Mouse (Mus musculus): ENCODE data around the gene Myo10. TPM values are rescaled to one million over a fixed set of nuclear protein-coding genes. Genes with fewer than 3 reads are reported as not detected.
A peak's percentile ranks its signal among the peaks of the same experiment; 100 is the strongest.

Myo10 gene
- polyA plus RNA-seq, 1 experiment: 32.8 TPM

DNA sequence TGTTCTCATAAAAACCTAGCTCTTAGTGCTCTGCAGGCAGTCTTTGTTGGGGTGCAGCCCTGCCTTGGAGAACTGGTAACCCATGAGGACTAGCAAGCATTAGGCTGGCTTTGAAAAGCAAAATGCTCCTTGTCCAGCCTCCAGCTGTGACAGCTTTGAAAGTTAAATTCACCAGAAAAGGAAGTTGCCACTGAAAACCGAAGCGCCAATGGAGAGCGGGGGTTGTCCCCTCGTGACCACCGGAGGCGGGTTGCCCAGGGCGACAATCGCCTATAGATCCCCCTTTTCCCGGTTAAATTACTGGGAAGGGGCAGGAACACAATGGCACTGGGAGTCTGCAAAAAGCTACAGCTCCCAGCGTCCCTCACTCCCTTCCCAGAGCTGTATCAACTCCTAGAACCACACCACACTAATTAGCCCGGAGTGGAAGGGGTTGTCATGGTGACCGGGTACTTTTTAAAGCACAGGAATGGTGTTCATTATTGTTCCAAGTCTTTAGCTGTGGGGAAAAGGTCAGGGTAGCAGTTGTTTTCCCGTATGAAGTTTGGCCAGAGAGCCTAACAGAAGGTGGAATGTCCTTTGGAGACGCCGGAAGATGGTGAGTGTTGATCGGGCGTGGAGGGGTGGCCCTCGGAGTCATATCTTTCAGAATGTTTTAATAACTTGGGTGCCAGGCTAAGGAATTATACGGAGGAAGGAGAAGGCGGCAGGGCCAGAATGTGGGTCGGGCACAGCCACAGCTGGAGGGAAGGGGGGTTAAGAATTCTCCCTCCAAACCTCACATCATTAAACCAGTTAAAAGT is 151.6 kb downstream of the Myo10 start:
- Histone ChIP-seq H3K4me1 (ENCODE audit: control insufficient read depth, insufficient read depth, low read length) (peaks cover 3% of the 10 kb centered on the region; the same call in 1 of the 2 replicates), H3K4me3 (ENCODE audit: insufficient read depth, low read length) (peak overlapping the region; percentile 21), H3K27ac (ENCODE audit: insufficient read depth, low read length) (peak overlapping the region; percentile 80)
- TF ChIP-seq POLR2A (IDR thresholded peaks at IDR 0.05; ENCODE audit: extremely low read depth, insufficient read depth, low read length) (no peak), CTCF (IDR thresholded peaks at IDR 0.05; ENCODE audit: extremely low read depth, insufficient read depth, low read length) (no peak)

DNA sequence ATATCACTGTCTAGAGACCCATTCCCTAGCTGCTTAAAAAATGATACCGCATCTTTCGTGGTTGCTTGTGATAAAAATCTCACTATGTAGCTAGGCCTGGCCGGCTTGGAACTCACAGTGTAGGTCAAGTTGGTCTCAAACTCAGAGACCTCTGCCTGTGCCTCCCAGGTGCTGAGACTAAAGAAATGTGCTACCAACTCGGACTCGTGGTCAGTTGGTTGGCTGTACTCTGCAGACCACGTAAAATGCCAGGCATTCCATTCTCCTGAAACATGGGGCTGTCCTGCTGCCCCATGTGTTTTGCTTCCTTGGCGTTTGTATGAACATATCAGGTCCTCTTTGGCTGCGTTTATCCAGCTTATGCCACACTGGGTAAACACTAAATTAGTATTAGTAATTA is 156.6 kb downstream of the Myo10 start:
- Histone ChIP-seq H3K4me1 (ENCODE audit: control insufficient read depth, insufficient read depth, low read length) (peaks cover 2% of the 10 kb centered on the region; the same call in 1 of the 2 replicates), H3K4me3 (ENCODE audit: insufficient read depth, low read length) (no peak overlapping the region), H3K27ac (ENCODE audit: insufficient read depth, low read length) (no peak overlapping the region)
- TF ChIP-seq CTCF (IDR thresholded peaks at IDR 0.05; ENCODE audit: extremely low read depth, insufficient read depth, low read length) (no peak), POLR2A (IDR thresholded peaks at IDR 0.05; ENCODE audit: extremely low read depth, insufficient read depth, low read length) (no peak)

DNA sequence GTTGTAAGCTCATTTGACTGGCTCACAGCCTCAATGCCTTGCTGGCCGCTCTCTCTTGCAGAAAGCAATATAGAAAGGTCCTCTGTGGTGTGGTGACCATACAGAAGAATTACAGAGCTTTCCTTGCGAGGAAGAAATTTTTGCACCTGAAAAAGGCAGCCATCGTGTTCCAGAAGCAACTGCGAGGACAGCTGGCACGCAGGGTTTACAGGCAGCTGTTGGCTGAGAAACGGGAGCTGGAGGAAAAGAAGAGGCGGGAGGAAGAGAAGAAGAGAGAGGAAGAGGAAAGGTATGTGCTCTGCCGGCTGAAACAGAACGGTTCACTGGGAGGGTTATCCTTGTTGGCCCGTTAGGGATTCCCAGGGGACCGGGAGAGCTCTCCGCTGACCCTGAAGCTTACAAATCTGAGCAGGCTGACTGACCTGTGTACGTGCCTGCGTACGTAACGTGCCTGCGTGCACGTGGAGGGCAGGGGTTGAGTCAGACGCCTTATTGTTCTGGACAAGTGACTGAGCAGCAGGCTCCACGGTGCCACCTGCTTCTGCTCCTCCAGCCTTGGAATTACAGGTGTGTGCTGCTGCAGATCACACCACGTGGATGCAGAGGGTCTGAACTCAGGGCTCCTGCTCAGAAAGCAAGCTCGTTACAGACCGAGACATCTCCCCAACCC is 157.3 kb downstream of the Myo10 start:
- H3K27ac ChIP-seq (ENCODE audit: insufficient read depth, low read length): no peak overlapping the region
- TF ChIP-seq POLR2A (IDR thresholded peaks at IDR 0.05; ENCODE audit: extremely low read depth, insufficient read depth, low read length) (no peak), CTCF (IDR thresholded peaks at IDR 0.05; ENCODE audit: extremely low read depth, insufficient read depth, low read length) (no peak)
- H3K4me3 ChIP-seq (ENCODE audit: insufficient read depth, low read length): no peak overlapping the region
- H3K4me1 ChIP-seq (ENCODE audit: control insufficient read depth, insufficient read depth, low read length): peaks cover under 1% of the 10 kb centered on the region; the same call in 1 of the 2 replicates

DNA sequence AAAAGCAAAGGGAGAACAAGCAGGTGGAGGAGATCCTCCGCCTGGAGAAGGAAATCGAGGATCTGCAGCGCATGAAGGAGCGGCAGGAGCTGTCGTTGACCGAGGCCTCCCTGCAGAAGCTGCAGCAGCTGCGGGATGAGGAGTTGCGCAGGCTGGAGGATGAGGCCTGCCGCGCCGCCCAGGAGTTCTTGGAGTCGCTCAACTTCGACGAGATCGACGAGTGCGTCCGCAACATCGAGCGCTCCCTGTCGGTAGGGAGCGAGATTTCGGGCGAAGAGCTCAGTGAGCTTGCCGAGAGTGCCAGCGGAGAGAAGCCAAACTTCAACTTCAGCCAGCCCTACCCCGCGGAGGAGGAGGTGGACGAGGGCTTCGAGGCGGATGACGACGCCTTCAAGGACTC is 158.7 kb downstream of the Myo10 start:
- no peaks in the 10 kb centered on the region for H3K4me1 ChIP-seq (ENCODE audit: control insufficient read depth, insufficient read depth, low read length)

GRCm38 (mm10) chr15:25785456-25786390 is 163.4 kb downstream of the Myo10 start:
- no peak overlapping the region for H3K27ac ChIP-seq (ENCODE audit: insufficient read depth, low read length)
- no peak overlapping the region for H3K4me3 ChIP-seq (ENCODE audit: insufficient read depth, low read length)
- no peak for TF ChIP-seq POLR2A (IDR thresholded peaks at IDR 0.05; ENCODE audit: extremely low read depth, insufficient read depth, low read length)
- TF ChIP-seq CTCF (IDR thresholded peaks at IDR 0.05; ENCODE audit: extremely low read depth, insufficient read depth, low read length): no peak
- H3K4me1 ChIP-seq (ENCODE audit: control insufficient read depth, insufficient read depth, low read length): no peaks in the 10 kb centered on the region

More for the DNA sequence above, 158.7 kb downstream of the Myo10 start:
- no peak for TF ChIP-seq POLR2A (IDR thresholded peaks at IDR 0.05; ENCODE audit: extremely low read depth, insufficient read depth, low read length)
- no peak for TF ChIP-seq CTCF (IDR thresholded peaks at IDR 0.05; ENCODE audit: extremely low read depth, insufficient read depth, low read length)
- Histone ChIP-seq H3K4me3 (ENCODE audit: insufficient read depth, low read length) (no peak overlapping the region), H3K27ac (ENCODE audit: insufficient read depth, low read length) (no peak overlapping the region)

GRCm38 (mm10) chr15:25787406-25787805 is 165.1 kb downstream of the Myo10 start:
- Histone ChIP-seq H3K4me3 (ENCODE audit: insufficient read depth, low read length) (no peak overlapping the region), H3K27ac (ENCODE audit: insufficient read depth, low read length) (no peak overlapping the region), H3K4me1 (ENCODE audit: control insufficient read depth, insufficient read depth, low read length) (no peaks in the 10 kb centered on the region)
- TF ChIP-seq CTCF (IDR thresholded peaks at IDR 0.05; ENCODE audit: extremely low read depth, insufficient read depth, low read length): no peak
- no peak for TF ChIP-seq POLR2A (IDR thresholded peaks at IDR 0.05; ENCODE audit: extremely low read depth, insufficient read depth, low read length)

GRCm38 (mm10) chr15:25787965-25788364 is 165.6 kb downstream of the Myo10 start:
- no peaks in the 10 kb centered on the region for H3K4me1 ChIP-seq (ENCODE audit: control insufficient read depth, insufficient read depth, low read length)
- TF ChIP-seq POLR2A (IDR thresholded peaks at IDR 0.05; ENCODE audit: extremely low read depth, insufficient read depth, low read length) (no peak), CTCF (IDR thresholded peaks at IDR 0.05; ENCODE audit: extremely low read depth, insufficient read depth, low read length) (no peak)
- no peak overlapping the region for H3K27ac ChIP-seq (ENCODE audit: insufficient read depth, low read length)
- H3K4me3 ChIP-seq (ENCODE audit: insufficient read depth, low read length): no peak overlapping the region

GRCm38 (mm10) chr15:25788565-25788964 is 166.2 kb downstream of the Myo10 start:
- Histone ChIP-seq H3K4me3 (ENCODE audit: insufficient read depth, low read length) (no peak overlapping the region), H3K27ac (ENCODE audit: insufficient read depth, low read length) (no peak overlapping the region), H3K4me1 (ENCODE audit: control insufficient read depth, insufficient read depth, low read length) (no peaks in the 10 kb centered on the region)
- TF ChIP-seq POLR2A (IDR thresholded peaks at IDR 0.05; ENCODE audit: extremely low read depth, insufficient read depth, low read length) (no peak), CTCF (IDR thresholded peaks at IDR 0.05; ENCODE audit: extremely low read depth, insufficient read depth, low read length) (no peak)

- no peaks in the 10 kb centered on the region for H3K4me1 ChIP-seq (ENCODE audit: control insufficient read depth, insufficient read depth, low read length)
- H3K4me3 ChIP-seq (ENCODE audit: insufficient read depth, low read length): no peak overlapping the region
- TF ChIP-seq POLR2A (IDR thresholded peaks at IDR 0.05; ENCODE audit: extremely low read depth, insufficient read depth, low read length) (no peak), CTCF (IDR thresholded peaks at IDR 0.05; ENCODE audit: extremely low read depth, insufficient read depth, low read length) (no peak)
- no peak overlapping the region for H3K27ac ChIP-seq (ENCODE audit: insufficient read depth, low read length)
Measured at GRCm38 (mm10) chr15:25789241-25789640, 166.9 kb downstream of the Myo10 start.

All from cortical plate, adult 2 months (tissue).